Mouse (Mus musculus) left cerebral cortex, adult 6 months (tissue): ENCODE results near the gene Trp73. TPM values are rescaled to one million over a fixed set of nuclear protein-coding genes. Genes with fewer than 3 reads are reported as not detected.

ENCODE experiments used
- long read RNA-seq, 2 experiments: library from polyadenylated mRNA; unstranded; transcript quantifications; one replicate each; pipeline ENCODE4 v2.0.0; 2019 to 2020
- polyA plus RNA-seq: library from polyadenylated mRNA; unstranded; fragments of <200 nt; fragmentation: Nextera tagmentation; gene quantifications from 2 replicates; pipeline ENCODE4 v1.2.3, GENCODE M21; 2021

Trp73 gene
- polyA plus RNA-seq: 0.18 and 0.24 TPM in 2 replicates
- long read RNA-seq, experiment 1: 0 reads
- long read RNA-seq, experiment 2: 0 reads

DNA sequence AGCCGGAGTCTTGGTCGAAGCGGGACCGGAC lies at the start of gene Trp73:
Gene Trp73 (minus strand): TSS at position 27 of the 31 bp plus-strand sequence.

GRCm38 (mm10) chr4:154170506-154171150 lies 30.6 kb upstream of the Trp73 start, which contains the start of gene Megf6:
Megf6 (plus strand) TSS chr4:154170730.

DNA sequence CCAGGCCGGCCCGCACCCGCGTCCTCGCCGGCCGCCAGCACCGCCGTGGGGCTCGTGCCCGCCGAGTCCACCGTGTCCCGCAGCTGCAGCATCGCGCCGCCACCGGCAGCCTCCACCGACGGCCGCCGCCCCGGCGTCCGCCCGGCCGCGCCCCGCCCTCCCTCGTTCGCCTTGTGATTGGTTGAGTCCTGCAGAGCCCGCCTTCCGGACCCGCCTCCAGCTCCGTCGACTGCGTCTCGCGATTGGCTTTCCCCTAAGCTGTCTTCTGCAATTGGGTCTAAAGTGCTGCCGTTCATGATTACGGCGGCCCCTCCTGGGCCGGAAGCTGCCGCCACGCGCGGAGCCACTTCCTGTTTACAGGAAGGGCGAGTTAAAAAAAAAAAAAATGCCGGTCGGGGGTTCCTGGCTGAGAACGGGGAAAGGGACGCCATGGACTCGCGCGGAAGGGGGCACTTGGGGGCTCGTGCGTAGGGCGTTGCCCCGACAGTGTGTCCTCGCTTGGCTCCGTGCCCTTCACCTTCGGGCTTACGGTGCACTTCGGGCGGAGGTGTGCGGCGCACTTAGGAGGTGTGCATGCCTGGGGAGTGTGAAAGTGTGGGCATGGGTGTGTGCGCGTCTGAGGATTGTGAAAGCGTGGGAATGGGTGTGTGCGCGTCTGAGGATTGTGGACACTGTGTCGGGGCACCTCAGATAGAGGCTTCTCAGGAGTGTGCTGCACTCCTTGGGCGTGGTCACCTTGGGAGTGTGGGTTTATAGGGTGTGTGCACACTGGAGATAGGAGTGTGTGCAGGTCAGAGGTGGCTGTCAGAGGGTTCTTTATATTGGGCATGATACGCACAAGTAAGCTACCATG lies 20.8 kb upstream of the Trp73 start, which contains the start of gene Tprgl:
Gene Tprgl (minus strand): TSS at position 129 of the 853 bp plus-strand sequence.

GRCm38 (mm10) chr4:154142211-154143040 lies 2.4 kb upstream of the Trp73 start, which contains the start of gene Wrap73:
Wrap73 (plus strand) TSS chr4:154142372.

GRCm38 (mm10) chr4:154042577-154042976 lies 97.4 kb downstream of the Trp73 start, which contains the start of gene Ccdc27:
Ccdc27 (minus strand) TSS chr4:154042677.

GRCm38 (mm10) chr4:154025641-154026440 lies 114.2 kb downstream of the Trp73 start, which contains the start of gene Smim1:
Smim1 (minus strand) TSS chr4:154026230.

GRCm38 (mm10) chr4:154011646-154012089 lies 128.3 kb downstream of the Trp73 start, which contains the start of gene Lrrc47:
Lrrc47 (plus strand) TSS chr4:154011731.

Other genes starting within 250 kb of the Trp73 start
- 46.1 and 56.7 TPM in 2 replicates for gene A430005L14Rik, start 183.0 kb downstream of the Trp73 start, polyA plus RNA-seq
- gene Dffb, start 165.1 kb downstream of the Trp73 start, polyA plus RNA-seq: 2.0 and 2.6 TPM in 2 replicates
- 10.7 and 12.6 TPM in 2 replicates for gene Cep104, start 165.0 kb downstream of the Trp73 start, polyA plus RNA-seq
- gene Lrrc47, start 128.5 kb downstream of the Trp73 start, polyA plus RNA-seq: 4.3 and 11.4 TPM in 2 replicates
- 40.7 and 47.5 TPM in 2 replicates for gene Smim1, start 114.0 kb downstream of the Trp73 start, polyA plus RNA-seq
- gene Ccdc27, start 97.5 kb downstream of the Trp73 start, polyA plus RNA-seq: not detected in 2 replicates
- 30.8 and 36.2 TPM in 2 replicates for gene Wrap73, start 2.2 kb upstream of the Trp73 start, polyA plus RNA-seq
- gene Tprgl, start 20.5 kb upstream of the Trp73 start, polyA plus RNA-seq: 49.5 and 359 TPM in 2 replicates
- 0.59 and 0.65 TPM in 2 replicates for gene Megf6, start 30.5 kb upstream of the Trp73 start, polyA plus RNA-seq
- gene Arhgef16, start 161.5 kb upstream of the Trp73 start, polyA plus RNA-seq: 0.18 and 0.19 TPM in 2 replicates
- gene B230104I21Rik, start 195.9 kb upstream of the Trp73 start, polyA plus RNA-seq: 0.48 and 0.65 TPM in 2 replicates